Mouse (Mus musculus) liver, embryonic 14.5 days (tissue): ENCODE results near the gene Dnajb14.

Experiments
- CTCF ChIP-seq: IDR thresholded peaks from 2 replicates; pipeline ENCODE4 v1.5.1; 2016; ENCODE audit warnings: antibody characterized with exemption, low read depth, control low read depth
- EP300 ChIP-seq: IDR thresholded peaks from 2 replicates; pipeline ENCODE4 v1.6.1; 2016; ENCODE audit warnings: antibody characterized with exemption, low read depth

DNA sequence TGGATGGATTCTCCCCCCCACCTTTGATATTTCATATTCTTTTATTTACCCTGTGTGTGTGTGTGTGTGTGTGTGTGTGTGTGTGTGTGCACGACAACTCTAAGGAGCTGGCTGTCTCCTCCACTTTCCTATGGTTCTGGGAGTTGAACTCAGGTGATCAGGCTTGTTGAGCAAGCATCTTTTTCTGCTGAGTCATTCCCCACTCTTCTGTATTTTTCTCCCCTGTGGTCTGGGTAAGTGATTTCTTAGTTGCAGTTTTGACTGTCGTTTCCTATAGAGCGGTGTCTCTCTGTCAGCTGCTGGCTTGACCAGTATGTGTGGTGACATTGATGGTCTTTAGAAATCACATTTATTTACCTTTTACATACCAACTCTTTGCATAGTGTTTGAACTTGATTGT is 11.8 kb downstream of the Dnajb14 start:
- TF ChIP-seq EP300 (no peak), CTCF (no peak)
